In the genomic region with DNA sequence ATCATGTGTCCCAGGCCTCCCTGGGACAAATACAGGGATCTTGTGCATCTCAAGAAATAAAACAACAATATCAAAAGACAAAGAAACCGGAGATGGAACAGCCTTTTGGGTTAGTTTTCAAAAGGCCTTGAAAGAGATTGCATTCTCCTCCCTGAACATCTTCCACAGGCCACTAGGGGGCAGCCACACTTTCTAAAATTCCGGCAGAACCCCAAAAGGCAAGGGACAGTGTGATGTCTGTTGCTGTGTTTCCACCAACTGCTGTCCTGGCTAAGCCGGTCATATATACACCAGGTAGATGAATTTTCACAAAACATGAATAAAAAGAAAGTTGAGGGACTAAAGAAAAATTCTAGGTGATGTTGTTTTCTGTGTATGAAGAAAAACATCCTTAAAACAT, we compare ENCODE assay signal across 9 mouse cellular contexts. TPM values are rescaled to one million over a fixed set of nuclear protein-coding genes. Genes with fewer than 3 reads are reported as not detected.
DNase-seq lines count a peak whose midpoint lies in the region; ATAC-seq and TF ChIP-seq lines count a peak whose summit lies in the region.
"Had no signal": no experiment of that assay in that cellular context is flagged by ENCODE, and none has a peak within 500 bp of the region (broad histone marks: within the 10 kb centered on the region; RNA-seq: fewer than 3 reads in every experiment).

No protein-coding gene starts in this region.

- TF ChIP-seq CTCF in gastrocnemius, adult 2 months (IDR thresholded peaks at IDR 0.05), result peak; percentile 75
- TF ChIP-seq CTCF in lung, postnatal 0 days (IDR thresholded peaks at IDR 0.05), result peak; percentile 82
- TF ChIP-seq CTCF in small intestine, adult 2 months (IDR thresholded peaks at IDR 0.05; ENCODE audit: extremely low read depth, insufficient read length, insufficient replicate concordance, low read depth, low read length), result peak; percentile 58; the same call in 1 of the 2 replicates

- ATAC-seq in embryonic facial prominence, embryonic 11.5 days (replicated peaks; ENCODE audit: insufficient number of reproducible peaks, low FRiP score, low TSS enrichment, low read depth), result no peak
- no peak for ATAC-seq in lung, postnatal 0 days

- no peaks in the 10 kb centered on the region for H3K4me1 ChIP-seq in embryonic facial prominence, embryonic 11.5 days (ENCODE audit: control insufficient read depth, insufficient read depth, low read length)
- no peaks in the 10 kb centered on the region for H3K4me1 ChIP-seq in lung, postnatal 0 days (ENCODE audit: insufficient read depth, low read depth, low read length)
- H3K4me1 ChIP-seq in small intestine, adult 2 months (ENCODE audit: control insufficient read depth, insufficient read depth, insufficient read length, low read length), result no peaks in the 10 kb centered on the region
- H3K4me1 ChIP-seq: stomach, embryonic 15.5 days had no signal

- no peak overlapping the region for H3K4me3 ChIP-seq in gastrocnemius, adult 2 months
- no peak overlapping the region for H3K4me3 ChIP-seq in embryonic facial prominence, embryonic 11.5 days (ENCODE audit: low read depth, low read length)
- H3K4me3 ChIP-seq in lung, postnatal 0 days (ENCODE audit: low read depth, low read length), result no peak overlapping the region
- no peak overlapping the region for H3K4me3 ChIP-seq in small intestine, adult 2 months (ENCODE audit: low read depth, low read length)
- H3K4me3 ChIP-seq: stomach, embryonic 15.5 days had no signal

- intact Hi-C loops in gastrocnemius, adult 2 months (cut with DNase I), result loop anchor here (5.0 kb wide), 1 partner anchor 750 kb away; no protein-coding TSS in a partner anchor

- no peaks in the 10 kb centered on the region for H3K27me3 ChIP-seq in embryonic facial prominence, embryonic 11.5 days (ENCODE audit: control insufficient read depth, insufficient read depth, low read length)
- no peaks in the 10 kb centered on the region for H3K27me3 ChIP-seq in lung, postnatal 0 days (replicated peaks; ENCODE audit: insufficient read depth, low read length)
- H3K27me3 ChIP-seq in small intestine, adult 2 months (ENCODE audit: control insufficient read depth, insufficient read depth, low read length), result no peaks in the 10 kb centered on the region
- H3K27me3 ChIP-seq: stomach, embryonic 15.5 days had no signal

- no peak overlapping the region for H3K27ac ChIP-seq in gastrocnemius, adult 2 months
- no peak overlapping the region for H3K27ac ChIP-seq in embryonic facial prominence, embryonic 11.5 days (replicated peaks; ENCODE audit: low read depth, low read length)
- no peak overlapping the region for H3K27ac ChIP-seq in lung, postnatal 0 days (ENCODE audit: low read length)
- no peak overlapping the region for H3K27ac ChIP-seq in small intestine, adult 2 months (ENCODE audit: insufficient read depth, low read depth, low read length)
- H3K27ac ChIP-seq: stomach, embryonic 15.5 days had no signal

- no peak overlapping the region for H3K4me2 ChIP-seq in embryonic facial prominence, embryonic 11.5 days (ENCODE audit: low read depth, low read length)
- no peak overlapping the region for H3K4me2 ChIP-seq in lung, postnatal 0 days (replicated peaks; ENCODE audit: low read depth, low read length)
- H3K4me2 ChIP-seq: stomach, embryonic 15.5 days had no signal

- peak; percentile 21 for DNase-seq in gastrocnemius, adult 2 months
- DNase-seq in gastrocnemius, adult 8-10 months (ENCODE audit: low spot score in 2 of 2), result no peak
- DNase-seq in 416B (ENCODE audit: low read depth), result peak; percentile 42
- peak; percentile 49 for DNase-seq in adrenal gland, postnatal 25 days
- DNase-seq in embryonic facial prominence, embryonic 11.5 days (ENCODE audit: low spot score), result peak; percentile 69
- peak; percentile 19 to 72 for DNase-seq in kidney, postnatal 36 days
- peak; percentile 57 for DNase-seq in lung, postnatal 0 days (ENCODE audit: low spot score)

- TF ChIP-seq EP300 in lung, postnatal 0 days (IDR thresholded peaks at IDR 0.05), result no peak

- H3K9ac ChIP-seq in embryonic facial prominence, embryonic 11.5 days (replicated peaks; ENCODE audit: low read length), result no peak overlapping the region
- H3K9ac ChIP-seq in lung, postnatal 0 days (replicated peaks; ENCODE audit: low read depth), result no peak overlapping the region
- H3K9ac ChIP-seq: stomach, embryonic 15.5 days had no signal

- WGBS in embryonic facial prominence, embryonic 11.5 days, result 21% methylated on average over 3 of the region's 3 CpGs
- WGBS in lung, postnatal 0 days, result 10% methylated on average over 3 of the region's 3 CpGs
- 12% methylated on average over 3 of the region's 3 CpGs for WGBS in small intestine, adult 2 months

- no peak for TF ChIP-seq POLR2A in small intestine, adult 2 months (IDR thresholded peaks at IDR 0.05; ENCODE audit: low read depth, low read length)

- no peaks in the 10 kb centered on the region for H3K9me3 ChIP-seq in embryonic facial prominence, embryonic 11.5 days (replicated peaks; ENCODE audit: control insufficient read depth, low read length)
- no peaks in the 10 kb centered on the region for H3K9me3 ChIP-seq in lung, postnatal 0 days (ENCODE audit: low read length)
- H3K9me3 ChIP-seq: stomach, embryonic 15.5 days had no signal

- no peaks in the 10 kb centered on the region for H3K36me3 ChIP-seq in embryonic facial prominence, embryonic 11.5 days (replicated peaks; ENCODE audit: control insufficient read depth, insufficient read depth, low read depth, low read length)
- no peaks in the 10 kb centered on the region for H3K36me3 ChIP-seq in lung, postnatal 0 days (ENCODE audit: insufficient read depth, low read length)
- no peaks in the 10 kb centered on the region for H3K36me3 ChIP-seq in small intestine, adult 2 months (ENCODE audit: control insufficient read depth, insufficient read depth, low read length)
- H3K36me3 ChIP-seq: stomach, embryonic 15.5 days had no signal

RNA-seq across cellular contexts. Expression of a gene that starts 46.3 kb away (rescaled TPM):
- not detected for total RNA-seq in gastrocnemius, adult 2 months (2021)
- total RNA-seq in gastrocnemius, adult 8-10 months (2022), result under 1 TPM in 1 of 4 experiments, not detected in 3; 0.12 TPM
- total RNA-seq in adrenal gland, postnatal 25 days (2021), result not detected in 2 replicates
- 0.11 and 0.36 TPM in 2 replicates for polyA plus RNA-seq in embryonic facial prominence, embryonic 11.5 days (2014; fragmentation: Nextera tagmentation; extraction: Ambion mirVana)
- 1.8 and 1.9 TPM in 2 replicates for polyA plus RNA-seq in lung, postnatal 0 days (2015; fragmentation: Nextera tagmentation; extraction: Ambion mirVana)
- 0.10 and 0.13 TPM in 2 replicates for polyA plus RNA-seq in small intestine, adult 2 months (2012; rRNA removed)

Comparison
In these comparisons a context has a peak if more than half of its experiments do, and no peak if none do; other contexts are left out.
1. DNase-seq: peak in gastrocnemius, adult 2 months (single experiment), 416B (single experiment), adrenal gland, postnatal 25 days (single experiment), embryonic facial prominence, embryonic 11.5 days (single experiment), kidney, postnatal 36 days (2 of 2) and lung, postnatal 0 days (single experiment); none in gastrocnemius, adult 8-10 months (0 of 2).
2. Peak in every context shown above with its lines, with median percentiles within 50 percentile points of each other: CTCF ChIP-seq.